Mouse (Mus musculus) heart, postnatal 0 days (tissue): ENCODE measurements around the gene Bcam. TPM values are rescaled to one million over a fixed set of nuclear protein-coding genes. Genes with fewer than 3 reads are reported as not detected.
A peak's percentile ranks its signal among the peaks of the same experiment; 100 is the strongest.
"Not testable (repeated sequence)": the region's sequence is repeated elsewhere in the genome, so short reads cannot be mapped to it uniquely, and the experiment has no call there.

ENCODE experiments used
- ATAC-seq: fragments of 200-750 bp; cut with Nextera tagmentation; 2 replicates; pipeline ENCODE4 v1.8.0; 2017; ENCODE audit warnings: low read depth, moderate number of reproducible peaks, moderate library complexity; ENCODE audit not compliant: insufficient read depth
- DNase-seq: peaks from one replicate; pipeline ENCODE4 v3.0.0-alpha.2; 2016; ENCODE audit warnings: low spot score
- H3K27ac ChIP-seq: fragments of 300-500 bp; sonication (generic); 2 replicates; pipeline ENCODE4 v1.5.1; 2014; ENCODE audit warnings: low read depth, mild to moderate bottlenecking
- H3K27me3 ChIP-seq: fragments of 300-500 bp; sonication (generic); 2 replicates; pipeline ENCODE4 v1.6.1; 2014; ENCODE audit warnings: low read length, mixed read lengths; ENCODE audit not compliant: control insufficient read depth, insufficient read depth
- H3K36me3 ChIP-seq: fragments of 300-500 bp; sonication (generic); replicated peaks from 2 replicates; pipeline ENCODE4 v1.6.1; 2014; ENCODE audit warnings: low read length, mixed read lengths; ENCODE audit not compliant: control insufficient read depth, insufficient read depth
- H3K4me1 ChIP-seq: fragments of 300-500 bp; sonication (generic); 2 replicates; pipeline ENCODE4 v1.6.1; 2014; ENCODE audit warnings: antibody characterized with exemption; ENCODE audit not compliant: control insufficient read depth, insufficient read depth
- H3K4me2 ChIP-seq: fragments of 300-500 bp; sonication (generic); 2 replicates; pipeline ENCODE4 v1.6.1; 2014; ENCODE audit warnings: low read depth, mild to moderate bottlenecking, low read length, moderate library complexity
- H3K4me3 ChIP-seq: fragments of 300-500 bp; sonication (generic); 2 replicates; pipeline ENCODE4 v1.5.1; 2014; ENCODE audit warnings: low read depth, low read length
- H3K9ac ChIP-seq: fragments of 300-500 bp; sonication (generic); replicated peaks from 2 replicates; pipeline ENCODE4 v1.6.1; 2014; ENCODE audit warnings: low read depth, low read length, mixed read lengths
- H3K9me3 ChIP-seq: fragments of 300-500 bp; sonication (generic); replicated peaks from 2 replicates; pipeline ENCODE4 v1.6.1; 2016; ENCODE audit warnings: low read length; ENCODE audit not compliant: control insufficient read depth
- CTCF ChIP-seq: IDR thresholded peaks from 2 replicates; pipeline ENCODE4 v1.5.1; 2016; ENCODE audit warnings: antibody characterized with exemption, control low read depth, low read depth
- EP300 ChIP-seq: IDR thresholded peaks from 2 replicates; pipeline ENCODE4 v1.6.1; 2016; ENCODE audit warnings: antibody characterized with exemption, low read depth
- WGBS: fragments of 180-500 bp; shearing (Covaris S2); extraction: QIAGEN DNeasy Blood & Tissue Kit; methylation state at CpG from one replicate; pipeline ENCODE4 v1.1.7; 2014; 5-methylcytosine and 5-hydroxymethylcytosine counted together
- polyA plus RNA-seq: library from polyadenylated mRNA; unstranded; fragments of >200 nt; fragmentation: Nextera tagmentation; extraction: Ambion mirVana; gene quantifications from 2 replicates; pipeline ENCODE4 v1.2.1, GENCODE M21; 2015
- total RNA-seq: library from RNA; depleted of rRNA; stranded (reverse); fragments of >200 nt; gene quantifications from 2 replicates; pipeline ENCODE4 v1.2.3, GENCODE M21; 2014; ENCODE audit warnings: low replicate concordance

Gene Bcam
- total and polyA plus RNA-seq, 2 experiments from 2014 or later, result 293 to 697 TPM

- H3K27ac ChIP-seq, result no peak overlapping the region
- DNase-seq (no peak), ATAC-seq (no peak)
- H3K9ac ChIP-seq, result no peak overlapping the region
- no peak overlapping the region for H3K4me3 ChIP-seq
- no peaks in the 10 kb centered on the region for H3K9me3 ChIP-seq
- TF ChIP-seq CTCF, result no peak
- TF ChIP-seq EP300, result no peak
- WGBS, result 58% methylated on average over 2 of the region's 2 CpGs
- H3K4me1 ChIP-seq, result peaks cover 7% of the 10 kb centered on the region; the same call in 1 of the 2 replicates
- no peaks in the 10 kb centered on the region for H3K36me3 ChIP-seq
- peaks cover 18% of the 10 kb centered on the region for H3K27me3 ChIP-seq
- H3K4me2 ChIP-seq, result no peak overlapping the region
Measured at GRCm38 (mm10) chr7:19795236-19795635, 24.4 kb upstream of the Bcam start.

- WGBS, result 78% methylated on average over 19 of the region's 19 CpGs
- TF ChIP-seq CTCF, result no peak
- Histone ChIP-seq H3K4me2 (no peak overlapping the region), H3K36me3 (no peaks in the 10 kb centered on the region), H3K27me3 (peaks cover 18% of the 10 kb centered on the region), H3K9me3 (no peaks in the 10 kb centered on the region), H3K4me3 (no peak overlapping the region), H3K27ac (no peak overlapping the region), H3K4me1 (peaks cover 7% of the 10 kb centered on the region; the same call in 1 of the 2 replicates), H3K9ac (no peak overlapping the region)
- ATAC-seq, result no peak
- no peak for DNase-seq
Measured at GRCm38 (mm10) chr7:19792701-19793630, 22.1 kb upstream of the Bcam start.

- not testable (repeated sequence) for DNase-seq, H3K27me3 ChIP-seq, H3K4me2 ChIP-seq, H3K36me3 ChIP-seq, H3K27ac ChIP-seq, H3K4me1 ChIP-seq, H3K9ac ChIP-seq, H3K9me3 ChIP-seq, ATAC-seq, H3K4me3 ChIP-seq
- WGBS, result 78% methylated on average over 2 of the region's 2 CpGs
Measured at GRCm38 (mm10) chr7:19791504-19791903, 20.7 kb upstream of the Bcam start.

GRCm38 (mm10) chr7:19789904-19790347 lies 19.1 kb upstream of the Bcam start:
- DNase-seq, result peak; percentile 71
- Histone ChIP-seq H3K4me1 (no peaks in the 10 kb centered on the region), H3K36me3 (no peaks in the 10 kb centered on the region), H3K27me3 (no peaks in the 10 kb centered on the region), H3K27ac (no peak overlapping the region), H3K9ac (0 out of 2 replicates have a peak overlapping the region, but pooled peaks have one; percentile 4), H3K4me3 (peak overlapping the region; percentile 34), H3K4me2 (peak overlapping the region; percentile 60), H3K9me3 (no peaks in the 10 kb centered on the region)
- under 1% methylated on average over 19 of the region's 19 CpGs for WGBS
- ATAC-seq, result peak; percentile 72
- no peak for TF ChIP-seq EP300
- TF ChIP-seq CTCF, result peak; percentile 95

DNA sequence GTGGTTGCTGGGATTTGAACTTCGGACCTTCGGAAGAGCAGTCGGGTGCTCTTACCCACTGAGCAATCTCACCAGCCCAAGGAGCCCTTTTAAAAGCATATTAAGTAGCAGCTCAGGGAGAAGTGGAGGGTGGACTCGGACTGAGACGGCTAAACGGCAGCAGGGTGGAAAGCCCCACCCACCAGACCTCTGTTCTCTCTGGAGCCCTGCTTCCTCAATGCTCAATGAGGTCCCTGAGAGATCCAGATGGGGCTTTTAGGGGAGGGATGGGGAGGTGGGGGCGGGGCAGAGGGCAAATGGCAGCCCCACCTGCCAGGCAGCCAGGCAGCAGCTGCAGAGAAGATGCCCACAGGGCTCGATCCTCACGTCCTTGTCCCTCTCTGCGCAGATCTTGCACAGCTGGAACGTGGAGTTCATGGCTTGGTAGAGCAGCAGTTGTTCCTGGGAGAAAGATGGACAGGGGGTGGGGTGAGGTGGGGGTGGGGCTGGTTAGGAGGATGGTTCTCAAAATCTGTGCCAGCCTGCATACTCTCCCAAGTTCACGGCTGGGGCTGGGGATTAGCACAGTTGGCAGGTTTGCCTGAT lies 15.2 kb upstream of the Bcam start:
- DNase-seq (no peak), ATAC-seq (no peak)
- H3K4me1 ChIP-seq, result 0 out of 2 replicates have a peak, but pooled peaks cover 4% of the 10 kb centered on the region
- no peak overlapping the region for H3K27ac ChIP-seq
- no peaks in the 10 kb centered on the region for H3K36me3 ChIP-seq
- WGBS, result 50% methylated on average over 12 of the region's 12 CpGs
- H3K9me3 ChIP-seq, result no peaks in the 10 kb centered on the region
- H3K27me3 ChIP-seq, result no peaks in the 10 kb centered on the region
- H3K9ac ChIP-seq, result no peak overlapping the region
- TF ChIP-seq CTCF (no peak), EP300 (no peak)
- H3K4me3 ChIP-seq, result no peak overlapping the region
- H3K4me2 ChIP-seq, result no peak overlapping the region
